Mouse (Mus musculus): Measurements from ENCODE around the gene Zfp28.
"Not testable (repeated sequence)": the region's sequence is repeated elsewhere in the genome, so short reads cannot be mapped to it uniquely, and the experiment has no call there.

Gene Zfp28

GRCm38 (mm10) chr7:6383044-6383455, at the start of gene Zfp28:
TSS of gene Zfp28 (plus strand) at chr7:6383295.
- peak; percentile 99 for DNase-seq (ENCODE audit: low spot score)

- DNase-seq (ENCODE audit: low spot score), result no peak
Observed at GRCm38 (mm10) chr7:6339865-6340264, 43.2 kb upstream of the Zfp28 start.

GRCm38 (mm10) chr7:6343501-6344071, 39.5 kb upstream of the Zfp28 start, which contains the start of gene Gm3854:
TSS of gene Gm3854 (plus strand) at chr7:6343759.
- peak; percentile 80 for DNase-seq (ENCODE audit: low spot score)

GRCm38 (mm10) chr7:6344124-6344523, 39.0 kb upstream of the Zfp28 start:
- DNase-seq (ENCODE audit: low spot score), result no peak

- DNase-seq (ENCODE audit: low spot score), result no peak
Observed at GRCm38 (mm10) chr7:6358121-6358520, 25.0 kb upstream of the Zfp28 start.

- DNase-seq (ENCODE audit: low spot score), result no peak
Observed at GRCm38 (mm10) chr7:6358937-6359590, 24.0 kb upstream of the Zfp28 start.

- no peak for DNase-seq (ENCODE audit: low spot score)
Observed at GRCm38 (mm10) chr7:6360477-6361060, 22.5 kb upstream of the Zfp28 start.

- no peak for DNase-seq (ENCODE audit: low spot score)
Observed at GRCm38 (mm10) chr7:6361756-6362155, 21.3 kb upstream of the Zfp28 start.

- peak; percentile 99 for DNase-seq (ENCODE audit: low spot score)
Observed at GRCm38 (mm10) chr7:6362268-6363046, 20.6 kb upstream of the Zfp28 start.

- no peak for DNase-seq (ENCODE audit: low spot score)
Observed at GRCm38 (mm10) chr7:6363047-6363488, 20.0 kb upstream of the Zfp28 start, which contains the start of gene Zfp78. TSS of gene Zfp78 (plus strand) at chr7:6363280.

GRCm38 (mm10) chr7:6364761-6365160, 18.3 kb upstream of the Zfp28 start:
- DNase-seq (ENCODE audit: low spot score), result no peak

GRCm38 (mm10) chr7:6367185-6367584, 15.9 kb upstream of the Zfp28 start:
- no peak for DNase-seq (ENCODE audit: low spot score)

GRCm38 (mm10) chr7:6368146-6368545, 14.9 kb upstream of the Zfp28 start:
- not testable (repeated sequence) for DNase-seq (ENCODE audit: low spot score)

GRCm38 (mm10) chr7:6369460-6369859, 13.6 kb upstream of the Zfp28 start:
- DNase-seq (ENCODE audit: low spot score), result no peak

GRCm38 (mm10) chr7:6372993-6373392, 10.1 kb upstream of the Zfp28 start:
- no peak for DNase-seq (ENCODE audit: low spot score)

- DNase-seq (ENCODE audit: low spot score), result no peak
Observed at GRCm38 (mm10) chr7:6378441-6378840, 4.7 kb upstream of the Zfp28 start.

GRCm38 (mm10) chr7:6381431-6381830, 1.7 kb upstream of the Zfp28 start:
- no peak for DNase-seq (ENCODE audit: low spot score)

- DNase-seq (ENCODE audit: low spot score), result no peak
Observed at GRCm38 (mm10) chr7:6384011-6384410, 916 bp downstream of the Zfp28 start.

GRCm38 (mm10) chr7:6386995-6387394, 3.9 kb downstream of the Zfp28 start:
- DNase-seq (ENCODE audit: low spot score), result no peak

- DNase-seq (ENCODE audit: low spot score), result no peak
Observed at GRCm38 (mm10) chr7:6388971-6389370, 5.9 kb downstream of the Zfp28 start.

GRCm38 (mm10) chr7:6389449-6389848, 6.4 kb downstream of the Zfp28 start:
- DNase-seq (ENCODE audit: low spot score), result no peak
